8 mouse cellular contexts compared by ENCODE assay signal in the genomic region with DNA sequence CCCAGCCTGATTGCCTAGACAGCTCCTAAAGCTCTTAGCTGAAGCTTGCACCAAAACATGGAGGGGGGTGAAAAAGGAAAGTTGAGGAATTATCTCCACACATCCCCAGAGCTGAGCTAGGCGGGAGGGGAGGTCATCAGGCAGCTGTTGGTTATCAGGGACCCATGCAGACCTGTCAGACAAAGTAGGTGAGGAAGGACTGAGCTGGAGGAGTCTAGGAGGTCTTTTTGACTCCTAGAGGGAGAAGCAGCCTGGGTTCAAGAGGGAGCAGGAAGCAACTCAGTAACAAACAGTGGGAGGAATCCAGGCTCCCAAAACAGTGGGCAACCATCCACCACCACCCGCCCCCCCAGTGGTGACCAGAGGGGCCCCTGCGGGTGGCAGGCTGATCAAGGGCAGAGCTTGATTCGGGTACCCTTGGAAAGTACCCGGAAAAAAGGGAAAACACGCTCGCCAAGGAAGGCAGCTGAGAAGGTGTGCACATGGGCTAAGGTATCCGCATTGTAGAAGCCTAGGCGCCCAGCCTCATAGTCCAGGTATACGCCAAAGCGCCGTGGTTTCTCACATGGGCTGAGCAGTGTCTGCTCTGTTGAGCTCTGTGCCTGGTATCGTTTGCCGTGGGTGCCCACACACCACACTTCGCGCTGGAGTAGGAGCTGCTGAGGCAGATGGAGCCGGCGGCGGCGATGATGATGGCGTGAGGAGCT. TPM values are rescaled to one million over a fixed set of nuclear protein-coding genes. Genes with fewer than 3 reads are reported as not detected.
DNase-seq lines count a peak whose midpoint lies in the region; ATAC-seq and TF ChIP-seq lines count a peak whose summit lies in the region.

No protein-coding gene starts in this region.

- no peak overlapping the region for H3K27ac ChIP-seq in kidney, postnatal 0 days
- H3K27ac ChIP-seq in kidney, adult 2 months (ENCODE audit: insufficient read depth, low read depth, low read length), result no peak overlapping the region
- no peak overlapping the region for H3K27ac ChIP-seq in embryonic fibroblast, embryonic 13.5 days (ENCODE audit: insufficient read depth, low read length)
- peak overlapping the region; percentile 17; the same call in 1 of the 2 replicates for H3K27ac ChIP-seq in left cerebral cortex, adult 2 months
- no peak overlapping the region for H3K27ac ChIP-seq in neural tube, embryonic 11.5 days (ENCODE audit: low read depth, low read length)

- peak; percentile 59; the same call in 1 of the 2 replicates for ATAC-seq in kidney, postnatal 0 days (replicated peaks; ENCODE audit: low FRiP score, low read depth)
- no peak for ATAC-seq in neural tube, embryonic 11.5 days (ENCODE audit: insufficient read depth, low FRiP score, low TSS enrichment)
- ATAC-seq in erythroid progenitor cell, adult 5-6 weeks (replicated peaks; ENCODE audit: low FRiP score, poor library complexity, severe bottlenecking), result no peak

- no peak overlapping the region for H3K9ac ChIP-seq in kidney, postnatal 0 days (ENCODE audit: low read depth, low read length)
- no peak overlapping the region for H3K9ac ChIP-seq in neural tube, embryonic 11.5 days (ENCODE audit: low read length)

- no peak overlapping the region for H3K4me2 ChIP-seq in kidney, postnatal 0 days (ENCODE audit: low read length)
- H3K4me2 ChIP-seq in neural tube, embryonic 11.5 days (ENCODE audit: low read depth), result no peak overlapping the region

- H3K36me3 ChIP-seq in kidney, postnatal 0 days (ENCODE audit: insufficient read depth, low read length), result peaks cover 84% of the 10 kb centered on the region
- peaks cover 18% of the 10 kb centered on the region for H3K36me3 ChIP-seq in kidney, adult 2 months (ENCODE audit: control insufficient read depth, insufficient read depth, low read length)
- H3K36me3 ChIP-seq in neural tube, embryonic 11.5 days (ENCODE audit: control insufficient read depth, insufficient read depth, low read length), result peaks cover 35% of the 10 kb centered on the region

- DNase-seq in kidney, postnatal 0 days (ENCODE audit: low spot score), result no peak
- no peak for DNase-seq in kidney, adult 2 months
- DNase-seq in left cerebral cortex, adult 2 months (ENCODE audit: extremely low spot score in 1 of 2, low spot score in 2 of 2), result peak in 1 of 2 experiments; percentile 43
- peak; percentile 17 for DNase-seq in neural tube, embryonic 11.5 days (ENCODE audit: low spot score)
- DNase-seq in urinary bladder, adult 2 months (ENCODE audit: low spot score), result no peak
- no peak for DNase-seq in cerebellum, adult 9-11 months

- no peaks in the 10 kb centered on the region for H3K9me3 ChIP-seq in kidney, postnatal 0 days (replicated peaks; ENCODE audit: low read length)
- H3K9me3 ChIP-seq in neural tube, embryonic 11.5 days (ENCODE audit: control insufficient read depth, low read length), result no peaks in the 10 kb centered on the region

- 68% methylated on average over 21 of the region's 21 CpGs for WGBS in kidney, postnatal 0 days
- 68% methylated on average over 21 of the region's 21 CpGs for WGBS in kidney, adult 2 months
- 64% methylated on average over 21 of the region's 21 CpGs for WGBS in neural tube, embryonic 11.5 days

- intact Hi-C loops in left cerebral cortex, adult 2 months (cut with DNase I), result no loop called here

- peaks cover 4% of the 10 kb centered on the region for H3K4me1 ChIP-seq in kidney, postnatal 0 days (replicated peaks; ENCODE audit: insufficient read depth, low read length)
- H3K4me1 ChIP-seq in kidney, adult 2 months (ENCODE audit: control insufficient read depth, insufficient read depth, low read length), result no peaks in the 10 kb centered on the region
- H3K4me1 ChIP-seq in embryonic fibroblast, embryonic 13.5 days (ENCODE audit: control insufficient read depth, insufficient read depth, low read length), result no peaks in the 10 kb centered on the region
- peaks cover 6% of the 10 kb centered on the region for H3K4me1 ChIP-seq in neural tube, embryonic 11.5 days (ENCODE audit: control insufficient read depth, insufficient read depth, low read length)

- TF ChIP-seq CTCF in kidney, postnatal 0 days (IDR thresholded peaks at IDR 0.05; ENCODE audit: low read depth), result no peak
- TF ChIP-seq CTCF in kidney, adult 2 months (conservative IDR thresholded peaks at IDR 0.05; ENCODE audit: insufficient read depth, insufficient read length, low read depth, low read length), result no peak
- no peak for TF ChIP-seq CTCF in embryonic fibroblast, embryonic 13.5 days (IDR thresholded peaks at IDR 0.05; ENCODE audit: borderline replicate concordance, insufficient read depth, low read length)
- TF ChIP-seq CTCF in left cerebral cortex, adult 2 months (IDR thresholded peaks at IDR 0.05), result no peak

- no peak overlapping the region for H3K4me3 ChIP-seq in kidney, postnatal 0 days (replicated peaks; ENCODE audit: low read depth, low read length)
- H3K4me3 ChIP-seq in kidney, adult 2 months (ENCODE audit: insufficient read depth, low read depth, low read length), result no peak overlapping the region
- H3K4me3 ChIP-seq in embryonic fibroblast, embryonic 13.5 days (ENCODE audit: insufficient read depth, low read length), result no peak overlapping the region
- no peak overlapping the region for H3K4me3 ChIP-seq in left cerebral cortex, adult 2 months
- H3K4me3 ChIP-seq in neural tube, embryonic 11.5 days (ENCODE audit: low read depth, low read length), result no peak overlapping the region

- TF ChIP-seq POLR2A in kidney, adult 2 months (IDR thresholded peaks at IDR 0.05; ENCODE audit: low read depth, low read length), result no peak
- TF ChIP-seq POLR2A in embryonic fibroblast, embryonic 13.5 days (IDR thresholded peaks at IDR 0.05; ENCODE audit: low read depth, low read length), result peak; percentile 58

- H3K27me3 ChIP-seq in kidney, postnatal 0 days (ENCODE audit: insufficient read depth, low read length), result no peaks in the 10 kb centered on the region
- H3K27me3 ChIP-seq in kidney, adult 2 months (replicated peaks; ENCODE audit: control insufficient read depth, insufficient read depth, low read length), result no peaks in the 10 kb centered on the region
- H3K27me3 ChIP-seq in neural tube, embryonic 11.5 days (ENCODE audit: control insufficient read depth, insufficient read depth, low read length), result no peaks in the 10 kb centered on the region

RNA-seq across cellular contexts. Expression of a gene that starts 6.9 kb away (rescaled TPM):
- polyA plus RNA-seq in kidney, postnatal 0 days (2015; fragmentation: Nextera tagmentation; extraction: Ambion mirVana), result 732 and 795 TPM in 2 replicates
- 1,151 and 1,243 TPM in 2 replicates for polyA plus RNA-seq in kidney, adult 2 months (2012; rRNA removed)
- 1,745 and 1,759 TPM in 2 replicates for polyA plus RNA-seq in embryonic fibroblast, embryonic 13.5 days (2011; ENCODE audit: insufficient read length, low read depth, missing spikeins)
- total RNA-seq in left cerebral cortex, adult 2 months (2021), result 100 to 1,000 TPM; 218 to 220 TPM
- 652 and 656 TPM in 2 replicates for polyA plus RNA-seq in neural tube, embryonic 11.5 days (2014; fragmentation: Nextera tagmentation; extraction: Ambion mirVana)
- 1,217 and 1,275 TPM in 2 replicates for polyA plus RNA-seq in urinary bladder, adult 2 months (2012; rRNA removed)
- total RNA-seq in erythroid progenitor cell, adult 5-6 weeks (2015; ENCODE audit: low replicate concordance), result 648 and 827 TPM in 2 replicates
- 220 and 369 TPM in 2 replicates for total RNA-seq in erythroid progenitor cell, adult 5-6 weeks (2017; ENCODE audit: low replicate concordance)

RNA-seq across cellular contexts. Expression of a gene that starts 10.1 kb away (rescaled TPM):
- 5.2 and 5.3 TPM in 2 replicates for polyA plus RNA-seq in kidney, postnatal 0 days (2015; fragmentation: Nextera tagmentation; extraction: Ambion mirVana)
- 26.3 and 27.3 TPM in 2 replicates for polyA plus RNA-seq in kidney, adult 2 months (2012; rRNA removed)
- 27.2 and 40.7 TPM in 2 replicates for polyA plus RNA-seq in embryonic fibroblast, embryonic 13.5 days (2011; ENCODE audit: insufficient read length, low read depth, missing spikeins)
- 10 to 100 TPM; 61.7 to 67.7 TPM for total RNA-seq in left cerebral cortex, adult 2 months (2021)
- polyA plus RNA-seq in neural tube, embryonic 11.5 days (2014; fragmentation: Nextera tagmentation; extraction: Ambion mirVana), result 3.6 and 4.2 TPM in 2 replicates
- polyA plus RNA-seq in urinary bladder, adult 2 months (2012; rRNA removed), result 34.8 and 37.5 TPM in 2 replicates
- total RNA-seq in erythroid progenitor cell, adult 5-6 weeks (2015; ENCODE audit: low replicate concordance), result 8.8 and 10.1 TPM in 2 replicates
- 17.5 and 41.5 TPM in 2 replicates for total RNA-seq in erythroid progenitor cell, adult 5-6 weeks (2017; ENCODE audit: low replicate concordance)

RNA-seq across cellular contexts. Expression of a gene that starts 18.9 kb away (rescaled TPM):
- polyA plus RNA-seq in kidney, postnatal 0 days (2015; fragmentation: Nextera tagmentation; extraction: Ambion mirVana), result 10.2 and 10.5 TPM in 2 replicates
- 80.3 and 98.8 TPM in 2 replicates for polyA plus RNA-seq in kidney, adult 2 months (2012; rRNA removed)
- 16.0 and 19.1 TPM in 2 replicates for polyA plus RNA-seq in embryonic fibroblast, embryonic 13.5 days (2011; ENCODE audit: insufficient read length, low read depth, missing spikeins)
- 1 to 10 TPM; 2.4 to 3.3 TPM for total RNA-seq in left cerebral cortex, adult 2 months (2021)
- 0.51 and 0.97 TPM in 2 replicates for polyA plus RNA-seq in neural tube, embryonic 11.5 days (2014; fragmentation: Nextera tagmentation; extraction: Ambion mirVana)
- 14.9 and 16.1 TPM in 2 replicates for polyA plus RNA-seq in urinary bladder, adult 2 months (2012; rRNA removed)
- 0.42 TPM in 1 of 2 replicates, not detected in the other for total RNA-seq in erythroid progenitor cell, adult 5-6 weeks (2015; ENCODE audit: low replicate concordance)
- total RNA-seq in erythroid progenitor cell, adult 5-6 weeks (2017; ENCODE audit: low replicate concordance), result 1.0 TPM in 1 of 2 replicates, not detected in the other

RNA-seq across cellular contexts. Expression of a gene that starts 19.4 kb away (rescaled TPM):
- 4.4 and 10.3 TPM in 2 replicates for polyA plus RNA-seq in kidney, postnatal 0 days (2015; fragmentation: Nextera tagmentation; extraction: Ambion mirVana)
- 9.7 and 10.4 TPM in 2 replicates for polyA plus RNA-seq in kidney, adult 2 months (2012; rRNA removed)
- polyA plus RNA-seq in embryonic fibroblast, embryonic 13.5 days (2011; ENCODE audit: insufficient read length, low read depth, missing spikeins), result 40.5 and 61.2 TPM in 2 replicates
- 1 to 10 TPM; 1.1 to 2.6 TPM for total RNA-seq in left cerebral cortex, adult 2 months (2021)
- 10.9 and 18.2 TPM in 2 replicates for polyA plus RNA-seq in neural tube, embryonic 11.5 days (2014; fragmentation: Nextera tagmentation; extraction: Ambion mirVana)
- polyA plus RNA-seq in urinary bladder, adult 2 months (2012; rRNA removed), result 20.8 and 23.2 TPM in 2 replicates
- total RNA-seq in erythroid progenitor cell, adult 5-6 weeks (2015; ENCODE audit: low replicate concordance), result 2.9 TPM in 1 of 2 replicates, not detected in the other
- total RNA-seq in erythroid progenitor cell, adult 5-6 weeks (2017; ENCODE audit: low replicate concordance), result 9.6 TPM in 1 of 2 replicates, not detected in the other
